Mouse (Mus musculus) induced T-regulatory cell, adult 2 months (primary cell): Measurements from ENCODE around the gene Astn2.
"Not testable (repeated sequence)": the region's sequence is repeated elsewhere in the genome, so short reads cannot be mapped to it uniquely, and the experiment has no call there.

Experiments
- DNase-seq: peaks from one replicate; pipeline ENCODE4 v3.0.0-alpha.2; 2012; ENCODE audit warnings: low read depth

Gene Astn2

DNA sequence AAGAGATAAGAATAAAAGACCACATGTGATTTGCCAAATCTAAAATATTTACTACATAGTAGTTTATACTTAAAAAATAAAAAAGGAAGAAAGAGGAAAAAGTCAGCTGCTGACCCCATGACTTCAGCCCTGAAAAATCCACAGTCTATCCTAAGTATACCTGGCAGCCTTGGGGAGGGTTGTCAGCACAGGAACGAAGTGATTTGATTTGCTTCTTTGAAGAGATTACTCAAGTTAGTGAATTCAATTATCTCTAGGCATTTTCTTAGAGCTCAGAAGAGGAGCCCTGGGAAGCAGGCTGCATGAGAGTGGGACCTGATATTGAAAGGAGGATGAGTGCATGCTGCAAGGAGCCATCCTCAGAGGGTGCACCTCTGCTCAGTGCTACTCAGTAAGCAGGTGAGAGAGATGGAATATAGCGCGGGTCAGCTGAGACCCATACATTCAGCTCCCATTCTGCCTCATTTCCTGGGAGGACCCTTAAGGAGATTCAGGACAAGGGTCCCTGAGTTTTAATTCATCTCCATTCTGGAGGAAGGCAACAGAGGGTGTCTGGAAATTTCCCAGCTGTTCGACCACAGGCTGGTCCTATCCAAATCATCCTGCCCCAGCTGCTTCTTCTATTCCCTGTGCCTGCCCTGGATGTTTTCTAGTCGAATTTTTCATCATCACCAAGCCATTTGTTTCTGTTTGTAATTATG lies 646.1 kb downstream of the Astn2 start:
- DNase-seq = no peak

DNA sequence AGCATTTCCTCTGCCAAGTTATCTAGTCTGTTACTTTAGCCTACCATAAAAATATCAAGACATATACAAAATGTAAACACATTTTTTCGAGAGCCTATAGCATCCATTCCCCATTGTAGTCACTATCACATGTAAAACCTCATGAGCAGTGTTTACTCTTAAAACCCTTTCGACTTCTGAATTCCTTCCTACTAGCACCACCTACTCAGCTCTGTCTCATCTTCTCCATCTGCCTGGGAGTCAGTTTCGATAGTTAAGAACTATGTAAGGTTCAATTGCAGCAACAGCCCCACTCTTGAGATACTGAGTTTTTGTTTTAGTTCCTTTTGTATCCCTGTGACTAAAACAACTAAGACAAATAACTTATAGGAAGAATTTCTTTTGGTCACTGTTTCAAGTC lies 651.5 kb downstream of the Astn2 start:
- no peak for DNase-seq

DNA sequence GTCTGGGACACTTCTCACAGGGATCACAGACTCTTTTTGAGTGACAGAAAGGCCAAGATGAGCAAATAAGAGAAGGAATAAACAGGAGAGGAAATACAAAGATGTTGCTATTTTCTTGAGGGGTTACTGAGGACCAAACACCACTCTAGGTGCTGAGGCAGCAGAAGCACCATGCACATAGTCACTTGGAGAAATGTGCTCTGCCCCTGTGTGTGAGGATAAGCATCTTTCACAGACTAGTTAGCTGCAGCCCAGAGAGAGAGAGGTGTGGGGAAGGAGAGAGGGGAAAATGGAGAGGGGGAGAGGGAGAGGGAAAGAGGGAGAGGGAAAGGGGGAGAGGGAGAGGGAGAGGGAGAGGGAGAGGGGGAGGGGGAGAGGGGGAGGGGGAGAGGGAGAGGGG lies 659.6 kb downstream of the Astn2 start:
- no peak for DNase-seq

DNA sequence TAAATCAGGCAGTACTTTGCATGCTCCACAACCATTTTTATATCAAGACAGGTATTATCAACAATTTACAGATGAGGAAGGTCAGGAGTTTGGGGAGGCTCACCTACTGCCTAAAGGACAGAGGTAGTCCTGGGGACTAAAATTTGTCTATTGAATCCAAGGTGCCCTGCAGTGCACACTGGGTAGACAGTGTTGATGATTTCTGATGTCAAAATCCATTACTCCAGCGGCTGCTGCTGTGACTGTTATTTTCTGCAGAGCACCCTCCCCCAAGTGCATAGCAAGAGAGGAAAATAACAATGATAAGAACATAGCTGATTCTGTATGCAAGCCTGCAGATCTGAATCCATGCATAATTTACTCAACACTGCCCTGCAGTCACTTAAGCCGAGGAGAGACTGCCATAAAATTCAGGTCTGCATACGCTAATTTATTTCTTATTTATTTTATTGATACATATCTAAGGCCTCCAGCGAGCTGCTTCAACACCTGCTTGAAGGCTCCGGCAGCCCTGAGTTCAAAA lies 660.3 kb downstream of the Astn2 start:
- DNase-seq = no peak

DNA sequence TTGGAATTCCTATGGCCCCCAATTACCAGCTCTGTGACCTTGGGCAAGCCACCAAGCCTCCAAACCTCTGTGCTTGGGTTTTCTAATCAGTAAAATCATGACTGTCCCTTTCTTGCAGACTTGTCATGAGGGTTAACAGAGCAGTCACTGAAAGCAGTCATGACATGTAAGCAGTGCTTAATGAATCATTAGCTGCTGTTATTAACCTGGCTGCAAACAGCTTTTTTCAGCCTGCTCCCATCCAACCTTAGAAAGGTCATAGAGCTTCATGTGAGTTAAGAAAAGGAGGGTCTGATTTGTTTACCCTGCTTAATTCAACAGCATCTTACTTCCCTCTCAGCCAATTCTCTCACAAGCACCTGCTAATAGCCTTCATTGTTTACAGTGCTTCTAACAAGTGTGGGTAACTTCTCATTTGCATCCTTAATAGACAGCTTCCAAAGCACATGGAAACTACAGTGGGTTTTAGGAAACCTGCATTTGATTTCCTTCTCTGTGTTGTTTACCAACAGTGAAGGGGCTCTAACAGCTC lies 661.2 kb downstream of the Astn2 start:
- DNase-seq = no peak

DNA sequence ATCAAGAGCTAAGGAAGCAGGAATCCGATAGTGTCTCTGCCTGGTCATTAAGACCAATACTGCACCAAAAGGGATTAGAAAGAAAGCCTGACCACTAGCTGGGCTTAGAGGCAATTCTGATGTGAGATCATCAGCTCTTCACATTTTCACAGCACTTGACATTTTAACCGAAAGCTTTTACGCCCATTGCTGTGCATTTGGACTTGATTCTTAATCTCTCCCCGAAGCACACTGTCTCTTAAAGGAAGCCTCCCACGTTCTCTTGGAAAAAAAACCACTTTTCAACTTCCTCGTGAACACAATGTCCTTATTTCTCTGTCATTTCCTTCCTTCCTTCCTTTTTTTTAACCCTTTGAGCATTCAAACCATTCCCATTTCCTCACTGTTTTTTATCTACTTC lies 680.0 kb downstream of the Astn2 start:
- no peak for DNase-seq

DNA sequence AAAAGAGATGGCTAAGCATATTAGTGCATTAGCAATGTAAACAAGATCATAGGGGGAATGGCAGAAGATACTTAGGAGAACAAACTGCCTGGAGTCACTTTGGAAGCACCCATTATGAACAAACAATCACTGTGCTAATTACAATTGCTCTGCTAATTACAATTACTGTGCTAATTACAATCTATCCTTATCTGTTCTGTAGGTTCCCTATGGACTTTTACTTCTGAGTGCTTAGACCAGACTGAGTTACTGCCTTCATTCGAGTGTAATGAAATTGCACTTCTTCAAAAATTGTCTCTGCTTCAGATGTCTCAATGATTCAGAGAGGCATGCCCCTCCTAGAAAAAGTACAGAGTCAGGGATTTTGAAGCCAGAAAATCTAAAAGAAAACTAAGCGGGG lies 684.8 kb downstream of the Astn2 start:
- no peak for DNase-seq

DNA sequence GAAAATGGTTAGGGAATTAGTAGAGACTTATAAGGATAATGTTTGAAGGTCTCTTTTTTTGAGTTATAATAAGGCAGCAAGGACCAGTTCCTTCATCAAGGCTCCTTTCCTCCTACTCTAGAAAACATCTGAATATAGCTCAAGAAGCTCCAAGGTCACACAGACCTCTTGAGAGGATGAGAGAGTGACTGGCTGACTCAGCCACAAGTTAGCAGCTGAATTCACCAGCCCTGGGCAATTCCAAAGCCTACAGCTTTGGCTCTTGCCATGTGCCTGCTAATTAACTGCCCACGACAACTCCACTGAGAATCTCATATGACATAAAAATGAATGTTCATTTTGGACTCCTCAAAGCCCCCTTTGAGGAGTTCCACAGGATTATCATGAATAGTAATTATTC lies 686.5 kb downstream of the Astn2 start:
- no peak for DNase-seq

DNA sequence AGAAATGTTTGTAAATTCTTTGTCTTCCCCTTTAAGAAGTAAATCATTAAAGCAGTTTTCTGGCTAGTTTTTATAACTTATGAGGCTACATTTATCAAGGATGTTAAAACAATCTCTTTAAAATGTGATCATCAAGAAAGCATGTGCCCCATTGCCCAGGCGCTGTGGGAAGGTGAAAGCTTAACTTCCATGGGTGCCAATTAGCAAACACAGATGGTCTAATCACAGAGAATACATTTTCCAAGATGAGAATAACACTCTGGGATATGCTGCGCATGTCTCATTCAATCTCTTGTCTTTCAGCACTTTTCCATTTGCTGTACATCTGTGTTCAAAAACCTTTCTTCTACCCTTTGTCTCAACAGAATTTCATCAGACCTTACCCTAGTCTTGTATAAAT lies 688.3 kb downstream of the Astn2 start:
- no peak for DNase-seq

DNA sequence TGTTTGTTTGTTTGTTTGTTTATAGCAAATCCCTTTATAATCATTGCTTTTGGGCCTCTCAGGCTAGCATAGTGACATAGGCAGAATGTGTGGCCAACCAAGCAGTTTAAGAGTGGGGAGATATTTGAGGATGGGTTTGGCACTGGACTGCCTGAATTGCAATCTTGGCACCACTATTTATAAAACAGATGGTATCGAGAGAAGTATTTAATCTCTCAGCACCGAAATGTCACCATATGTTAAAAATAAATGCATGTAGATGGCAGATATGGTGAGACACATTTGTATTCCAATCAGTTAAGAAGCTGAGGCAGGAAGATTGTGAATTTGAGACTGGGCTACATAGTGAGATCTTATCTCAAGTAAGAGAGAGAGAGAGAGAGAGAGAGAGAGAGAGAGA lies 692.7 kb downstream of the Astn2 start:
- DNase-seq = no peak

DNA sequence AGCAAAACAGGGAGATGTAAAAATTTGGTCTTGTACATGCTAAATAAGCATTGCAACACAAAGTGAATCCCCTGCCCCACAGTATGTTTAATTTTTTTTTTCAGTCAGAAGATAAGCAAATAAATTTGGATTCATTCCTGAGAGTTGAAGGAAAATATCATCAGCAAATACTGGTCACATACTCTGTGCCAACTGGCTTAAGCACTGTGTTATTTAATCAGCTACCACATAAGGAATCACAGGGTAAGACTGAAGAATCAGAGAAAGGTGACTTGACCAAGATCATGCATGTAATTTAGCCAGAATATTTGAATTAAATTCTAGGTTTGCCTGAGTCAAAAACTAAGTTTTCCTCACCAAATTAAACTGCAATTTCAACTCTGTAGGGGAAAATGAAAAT lies 693.8 kb downstream of the Astn2 start:
- no peak for DNase-seq

DNA sequence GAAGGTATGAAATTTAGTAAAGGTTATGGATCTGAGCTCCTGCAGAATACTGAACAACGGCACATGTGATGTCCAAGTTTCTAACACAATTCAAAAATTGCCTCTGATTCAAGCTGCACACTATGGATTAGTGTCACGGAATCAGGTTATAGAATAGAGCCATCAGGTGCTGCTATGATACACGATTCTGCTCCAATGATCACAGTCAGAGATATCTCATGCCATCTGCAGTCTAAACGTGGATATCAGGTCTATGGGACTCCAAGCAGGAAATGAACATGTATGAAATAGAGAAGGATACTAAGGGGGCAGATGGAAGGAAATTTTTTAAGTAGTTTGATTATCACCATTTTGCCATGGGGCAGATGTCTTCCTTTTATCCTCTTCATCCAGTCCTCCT lies 702.6 kb downstream of the Astn2 start:
- DNase-seq = no peak

DNA sequence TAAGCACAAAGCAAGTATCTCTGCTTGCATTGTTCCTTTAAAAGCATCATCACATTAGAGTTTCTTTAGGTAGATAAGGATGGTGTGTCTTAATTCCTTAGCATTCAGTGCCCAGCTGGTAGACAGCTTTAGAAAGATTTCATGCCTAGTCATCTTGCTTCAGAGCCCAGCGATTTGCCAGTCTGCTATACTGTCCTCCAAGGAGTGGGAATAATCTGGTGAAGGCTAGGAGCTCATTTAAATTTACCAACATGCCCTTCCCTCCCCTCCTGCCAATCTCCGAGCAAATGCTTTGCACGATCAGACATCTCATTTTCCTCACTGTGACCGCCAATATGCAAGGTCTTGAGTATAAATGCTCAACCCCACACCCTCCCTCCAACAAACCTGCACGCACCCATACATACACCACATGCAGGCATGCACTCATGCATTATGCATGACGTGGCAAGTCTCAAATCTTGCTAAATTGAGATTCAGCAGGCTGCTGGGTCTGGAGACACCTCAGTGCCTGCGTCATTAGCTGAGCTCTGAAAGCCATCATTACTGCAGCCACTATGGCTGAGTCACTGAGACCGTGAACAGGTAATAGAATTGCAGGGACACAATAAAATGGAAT lies 704.6 kb downstream of the Astn2 start:
- no peak for DNase-seq

DNA sequence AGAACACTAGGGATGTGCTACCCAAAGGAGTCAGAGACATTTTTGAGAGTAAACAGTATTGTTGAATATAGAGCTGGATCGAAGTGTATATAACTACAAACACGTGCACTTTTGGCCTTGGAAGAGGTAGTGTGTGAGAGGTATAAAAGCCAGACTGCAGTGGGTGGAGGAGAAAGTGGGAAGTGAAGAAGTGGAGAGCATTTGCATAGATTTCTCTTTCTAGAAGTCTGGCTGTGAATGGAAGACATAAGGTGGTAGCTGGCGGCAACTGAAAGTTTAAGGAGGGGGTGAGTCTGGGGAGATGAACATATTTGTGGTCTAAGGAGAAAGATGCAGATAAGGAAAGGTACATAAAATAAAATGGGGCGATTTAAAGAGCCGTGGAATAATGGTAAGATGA lies 709.2 kb downstream of the Astn2 start:
- no peak for DNase-seq

DNA sequence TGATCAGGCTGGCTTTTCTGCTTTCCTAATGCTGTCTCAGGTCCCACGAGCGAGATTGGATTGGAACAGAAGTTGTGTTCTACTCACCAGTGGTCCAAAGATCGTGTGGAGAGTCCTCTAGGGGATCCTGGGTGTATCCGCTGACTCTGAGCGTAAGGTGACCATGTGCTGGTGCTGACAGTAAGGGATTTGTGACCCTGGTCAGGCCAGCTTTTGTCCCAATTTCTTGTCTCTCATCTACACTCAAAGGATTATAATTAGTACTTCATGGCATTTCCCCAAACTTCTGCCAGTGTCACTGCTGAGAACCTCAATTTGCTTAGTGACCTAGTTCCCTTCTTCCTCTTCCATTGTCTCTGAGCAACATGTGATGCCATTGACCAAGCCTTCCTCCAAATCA lies 710.4 kb downstream of the Astn2 start:
- no peak for DNase-seq

DNA sequence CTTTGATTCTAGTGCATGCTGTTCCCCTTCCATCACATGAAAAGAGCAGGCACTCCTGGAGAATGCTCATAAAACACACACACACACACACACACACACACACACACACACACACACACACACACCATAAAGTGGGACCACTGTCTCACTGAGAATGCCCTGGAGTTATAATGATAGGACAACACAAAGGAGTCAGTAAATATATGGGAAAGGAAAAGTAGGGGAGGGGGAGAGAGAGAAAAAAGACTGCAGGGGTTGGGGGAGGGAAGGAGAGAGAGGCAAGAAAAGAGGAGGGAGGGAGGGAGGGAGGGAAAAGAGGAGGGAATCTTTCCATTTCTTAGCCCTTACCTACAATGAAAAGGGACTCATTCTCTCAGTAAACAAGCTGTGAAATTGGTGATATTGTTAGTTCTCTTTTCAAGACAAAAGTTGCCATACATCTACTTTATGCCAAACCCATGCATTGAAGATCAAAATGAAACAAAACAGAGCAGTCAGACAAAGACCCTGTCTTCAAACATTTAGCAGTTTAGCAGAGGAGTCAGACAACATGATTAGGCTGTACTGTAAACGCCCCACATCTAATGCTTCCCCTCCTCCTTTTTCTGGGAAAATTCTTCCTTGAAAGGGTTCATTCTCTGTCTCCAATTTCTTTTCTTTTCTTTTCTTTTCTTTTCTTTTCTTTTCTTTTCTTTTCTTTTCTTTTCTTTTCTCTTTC lies 717.2 kb downstream of the Astn2 start:
- DNase-seq = no peak

DNA sequence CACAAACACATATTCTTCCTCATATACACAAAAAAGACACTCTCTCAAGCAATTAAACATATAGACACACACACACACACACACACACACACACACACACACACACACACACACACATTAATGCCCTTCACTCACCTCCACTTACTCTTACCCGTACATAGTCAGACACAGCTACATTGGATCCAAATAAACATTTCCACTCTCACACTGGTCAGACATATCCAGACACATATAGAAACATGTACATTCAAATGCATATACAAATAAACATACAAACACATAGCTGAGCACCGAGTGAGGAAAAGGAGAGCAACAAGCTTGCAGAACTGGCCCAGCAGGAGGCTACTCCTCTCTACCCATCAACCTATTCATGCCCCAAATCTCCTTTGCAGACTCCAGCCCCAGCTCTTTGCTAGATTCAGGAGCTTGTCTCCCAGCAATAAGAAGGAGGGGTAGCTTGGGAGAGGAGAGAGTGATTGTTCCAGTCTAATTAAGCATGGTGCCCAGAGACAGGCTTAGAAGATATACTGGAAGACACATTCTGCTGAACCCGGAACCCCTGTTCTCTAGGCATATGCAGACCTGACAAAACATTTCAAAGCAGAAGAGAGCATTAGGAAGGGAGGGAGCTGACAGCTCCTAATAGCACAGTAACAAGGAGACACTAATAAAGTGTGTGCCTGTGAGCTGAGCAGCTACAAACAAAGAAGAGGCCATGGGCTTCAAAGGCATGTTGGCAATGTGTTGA lies 718.0 kb downstream of the Astn2 start:
- no peak for DNase-seq

DNA sequence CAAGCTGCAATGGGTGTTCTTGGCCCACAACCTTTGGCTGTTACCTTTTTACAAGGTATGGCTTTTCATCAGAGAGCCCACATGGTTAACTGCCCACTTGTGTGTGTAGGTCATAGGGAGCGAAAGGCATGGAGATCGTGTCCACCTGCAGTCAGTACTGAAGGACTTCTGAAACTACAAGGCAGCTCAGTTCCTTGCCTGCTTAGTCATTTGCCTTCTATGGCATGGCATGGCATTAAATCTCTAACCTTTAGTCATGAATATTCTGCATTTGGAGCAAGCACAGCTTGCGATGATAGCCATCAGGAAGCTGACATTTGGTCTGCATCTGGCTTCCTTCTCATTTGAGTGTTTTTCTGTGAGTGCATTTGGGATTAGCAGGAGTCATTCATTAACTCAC lies 720.0 kb downstream of the Astn2 start:
- no peak for DNase-seq

DNA sequence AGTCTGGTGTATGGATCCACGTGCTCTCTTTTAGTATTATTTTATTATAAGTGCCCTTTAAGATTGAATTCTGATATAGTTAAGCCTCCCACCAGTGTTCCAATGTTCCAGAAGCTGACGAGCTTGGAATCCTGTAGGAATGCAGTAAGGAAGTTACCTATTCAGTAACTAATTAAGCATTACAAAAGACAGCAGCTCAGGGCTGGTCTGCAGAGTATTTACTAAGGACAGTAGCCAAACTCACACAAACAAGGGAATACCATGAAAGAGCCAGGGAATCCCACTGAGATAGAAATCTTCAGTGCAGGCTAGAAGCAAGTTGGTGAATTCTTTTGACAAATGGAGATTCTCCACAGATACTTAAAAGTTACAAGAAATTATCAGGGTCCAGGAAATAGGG lies 724.6 kb downstream of the Astn2 start:
- not testable (repeated sequence) for DNase-seq

DNA sequence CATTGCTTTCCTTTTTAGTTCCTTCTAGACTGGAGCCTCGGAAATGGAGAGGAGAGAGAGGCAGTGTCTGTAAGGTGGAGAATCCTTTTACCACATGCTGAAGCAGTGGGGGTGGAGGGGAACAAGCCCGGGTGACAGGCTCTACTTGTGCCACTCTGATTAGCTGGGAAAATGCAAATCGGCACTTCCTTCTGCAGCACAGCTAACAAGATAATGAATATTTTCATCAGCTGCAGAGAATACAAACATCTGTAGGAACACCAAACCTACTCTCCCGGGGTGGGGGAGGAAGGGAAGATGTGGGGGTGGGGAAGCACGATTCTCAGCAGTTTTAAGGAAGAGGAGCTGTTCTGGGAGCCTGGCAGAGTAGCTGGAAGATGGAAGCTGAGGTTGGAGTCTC lies 725.5 kb downstream of the Astn2 start:
- DNase-seq = no peak

DNA sequence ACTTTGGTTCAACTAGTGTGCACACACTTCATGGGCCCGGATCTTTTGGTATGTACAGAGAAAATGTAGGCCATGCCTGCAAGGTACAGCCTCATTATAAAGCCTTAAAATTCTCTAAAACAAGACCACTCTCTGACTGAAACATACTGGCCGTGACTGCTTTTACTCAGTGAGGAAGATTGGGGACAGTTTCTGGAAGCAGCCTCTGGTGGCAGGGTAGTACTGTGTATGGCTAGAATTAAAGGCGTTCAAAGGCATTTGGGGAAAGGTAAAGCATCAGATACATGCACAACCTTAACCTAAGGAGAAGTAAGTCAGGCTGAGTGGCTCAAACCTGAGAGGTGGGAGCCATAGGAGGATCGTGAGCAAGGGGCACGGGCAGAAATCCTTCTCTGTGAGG lies 725.9 kb downstream of the Astn2 start:
- DNase-seq = no peak

DNA sequence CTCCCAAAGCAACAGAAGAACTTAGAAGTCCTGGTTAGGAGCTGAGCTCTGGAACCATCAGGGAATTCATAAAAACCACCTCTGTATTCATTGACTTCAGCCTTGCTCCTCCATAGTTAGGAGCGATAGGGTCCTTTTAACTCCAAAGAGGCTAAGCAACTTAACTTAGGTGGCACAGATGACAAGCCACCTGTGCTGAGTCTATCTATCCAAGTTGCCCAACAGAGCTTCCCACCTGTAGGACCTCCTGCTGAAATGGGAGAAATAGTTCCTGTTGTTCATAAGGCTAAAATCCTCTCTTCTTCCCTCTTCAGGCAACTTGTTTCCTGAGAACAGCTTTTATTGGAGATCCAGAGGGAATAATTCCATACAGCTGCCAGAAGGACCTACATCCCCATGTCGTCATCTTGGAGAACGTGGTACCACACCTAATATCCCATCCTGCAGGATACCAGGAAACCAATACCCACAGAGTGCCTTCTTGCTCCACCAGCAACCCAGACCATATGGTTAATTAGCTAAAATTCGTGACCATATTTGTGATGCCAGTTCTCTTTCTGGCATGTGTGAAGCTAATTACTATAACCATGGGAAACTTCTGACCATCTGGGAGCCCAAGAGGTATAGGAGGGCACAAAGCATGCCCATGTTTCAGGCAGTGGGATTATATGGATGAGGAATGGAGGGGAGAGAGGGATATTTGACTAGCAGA lies 730.0 kb downstream of the Astn2 start:
- no peak for DNase-seq
